Mouse (Mus musculus) hindbrain, embryonic 14.5 days (tissue): ENCODE data around the gene Tmem51. TPM values are rescaled to one million over a fixed set of nuclear protein-coding genes. Genes with fewer than 3 reads are reported as not detected.

Experiments used
- ATAC-seq: fragments of 200-750 bp; cut with Nextera tagmentation; 2 replicates; pipeline ENCODE4 v1.8.0; 2017; ENCODE audit warnings: moderate number of reproducible peaks, mild to moderate bottlenecking, moderate TSS enrichment, moderate library complexity; ENCODE audit not compliant: low FRiP score
- DNase-seq: peaks from one replicate; pipeline ENCODE4 v3.0.0-alpha.2; 2015; ENCODE audit warnings: low spot score
- H3K27ac ChIP-seq: fragments of 300-500 bp; sonication (generic); 2 replicates; pipeline ENCODE4 v1.5.1; 2014; ENCODE audit warnings: mild to moderate bottlenecking, moderate library complexity
- H3K27me3 ChIP-seq: fragments of 300-500 bp; sonication (generic); 2 replicates; pipeline ENCODE4 v1.6.1; 2014; ENCODE audit warnings: mild to moderate bottlenecking, low read length, mixed read lengths; ENCODE audit not compliant: control insufficient read depth, insufficient read depth
- H3K36me3 ChIP-seq: fragments of 300-500 bp; sonication (generic); replicated peaks from 2 replicates; pipeline ENCODE4 v1.6.1; 2014; ENCODE audit not compliant: control insufficient read depth, insufficient read depth
- H3K4me1 ChIP-seq: fragments of 300-500 bp; sonication (generic); replicated peaks from 2 replicates; pipeline ENCODE4 v1.6.1; 2014; ENCODE audit warnings: antibody characterized with exemption, low read length, mixed read lengths; ENCODE audit not compliant: control insufficient read depth, insufficient read depth
- H3K4me2 ChIP-seq: fragments of 300-500 bp; sonication (generic); replicated peaks from 2 replicates; pipeline ENCODE4 v1.6.1; 2014; ENCODE audit warnings: mild to moderate bottlenecking, moderate library complexity
- H3K4me3 ChIP-seq: fragments of 300-500 bp; sonication (generic); replicated peaks from 2 replicates; pipeline ENCODE4 v1.5.1; 2014; ENCODE audit warnings: mild to moderate bottlenecking, low read length
- H3K9ac ChIP-seq: fragments of 300-500 bp; sonication (generic); 2 replicates; pipeline ENCODE4 v1.6.1; 2014
- H3K9me3 ChIP-seq: fragments of 300-500 bp; sonication (generic); 2 replicates; pipeline ENCODE4 v1.6.1; 2016; ENCODE audit warnings: low read length; ENCODE audit not compliant: control insufficient read depth
- WGBS: fragments of 180-500 bp; shearing (Covaris S2); extraction: QIAGEN DNeasy Blood & Tissue Kit; methylation state at CpG from one replicate; pipeline ENCODE4 v1.1.7; 2014; 5-methylcytosine and 5-hydroxymethylcytosine counted together
- polyA plus RNA-seq: library from polyadenylated mRNA; unstranded; fragments of >200 nt; fragmentation: Nextera tagmentation; extraction: Ambion mirVana; gene quantifications from 2 replicates; pipeline ENCODE4 v1.2.1, GENCODE M21; 2014

Tmem51 gene
- polyA plus RNA-seq, 1 experiment from 2014 or later: 6.6 TPM

DNA sequence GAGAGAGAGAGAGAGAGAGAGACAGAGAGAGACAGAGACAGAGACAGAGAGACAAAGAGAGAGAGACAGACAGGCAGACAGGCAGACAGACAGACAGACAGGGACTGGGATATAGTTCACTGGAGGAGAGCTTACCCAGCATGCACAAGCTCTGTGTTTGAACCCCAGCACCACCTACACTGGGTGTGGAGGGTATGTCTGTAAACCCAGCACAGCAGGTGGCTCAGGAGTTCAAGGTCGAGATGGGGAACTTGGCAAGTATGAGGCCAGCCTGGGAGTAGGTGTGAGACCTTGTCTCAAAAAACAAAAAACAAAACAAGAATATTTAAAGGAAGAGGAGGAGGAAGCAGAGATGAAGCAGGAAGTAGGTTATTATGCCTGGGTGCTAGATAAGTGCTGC is 7.2 kb downstream of the Tmem51 start:
- 72% methylated on average over 1 of the region's 1 CpGs for WGBS
- DNase-seq (no peak), ATAC-seq (no peak)
- Histone ChIP-seq H3K36me3 (no peaks in the 10 kb centered on the region), H3K27me3 (peaks cover 9% of the 10 kb centered on the region; the same call in 1 of the 2 replicates), H3K9ac (no peak overlapping the region), H3K4me3 (no peak overlapping the region), H3K4me2 (no peak overlapping the region), H3K9me3 (no peaks in the 10 kb centered on the region), H3K4me1 (0 out of 2 replicates have a peak, but pooled peaks cover under 1% of the 10 kb centered on the region), H3K27ac (no peak overlapping the region)

DNA sequence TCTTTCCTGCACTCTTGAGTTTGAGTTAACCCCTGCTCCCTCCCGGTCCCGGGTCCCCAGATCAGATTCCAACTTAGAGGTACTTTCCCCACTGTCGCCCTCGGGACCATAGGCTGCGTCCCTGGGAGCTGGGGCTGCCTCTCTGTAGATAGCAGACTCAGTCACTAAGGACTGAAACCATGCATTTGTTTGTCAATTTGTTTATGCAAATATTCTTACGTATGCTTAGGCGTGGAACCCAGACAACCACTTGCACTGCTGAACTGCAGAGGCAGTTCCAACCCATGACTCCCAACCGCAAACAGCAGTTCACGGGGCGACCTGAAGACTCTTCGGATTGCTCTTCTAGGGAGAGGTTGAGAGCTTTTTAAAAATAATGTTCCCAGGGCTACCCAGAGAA is 8.2 kb downstream of the Tmem51 start:
- ATAC-seq (no peak), DNase-seq (no peak)
- Histone ChIP-seq H3K4me1 (peaks cover 4% of the 10 kb centered on the region; the same call in 1 of the 2 replicates), H3K4me2 (no peak overlapping the region), H3K27me3 (peaks cover 16% of the 10 kb centered on the region; the same call in 1 of the 2 replicates), H3K27ac (no peak overlapping the region), H3K9me3 (no peaks in the 10 kb centered on the region), H3K36me3 (no peaks in the 10 kb centered on the region), H3K9ac (no peak overlapping the region), H3K4me3 (no peak overlapping the region)
- WGBS: 86% methylated on average over 11 of the region's 11 CpGs

DNA sequence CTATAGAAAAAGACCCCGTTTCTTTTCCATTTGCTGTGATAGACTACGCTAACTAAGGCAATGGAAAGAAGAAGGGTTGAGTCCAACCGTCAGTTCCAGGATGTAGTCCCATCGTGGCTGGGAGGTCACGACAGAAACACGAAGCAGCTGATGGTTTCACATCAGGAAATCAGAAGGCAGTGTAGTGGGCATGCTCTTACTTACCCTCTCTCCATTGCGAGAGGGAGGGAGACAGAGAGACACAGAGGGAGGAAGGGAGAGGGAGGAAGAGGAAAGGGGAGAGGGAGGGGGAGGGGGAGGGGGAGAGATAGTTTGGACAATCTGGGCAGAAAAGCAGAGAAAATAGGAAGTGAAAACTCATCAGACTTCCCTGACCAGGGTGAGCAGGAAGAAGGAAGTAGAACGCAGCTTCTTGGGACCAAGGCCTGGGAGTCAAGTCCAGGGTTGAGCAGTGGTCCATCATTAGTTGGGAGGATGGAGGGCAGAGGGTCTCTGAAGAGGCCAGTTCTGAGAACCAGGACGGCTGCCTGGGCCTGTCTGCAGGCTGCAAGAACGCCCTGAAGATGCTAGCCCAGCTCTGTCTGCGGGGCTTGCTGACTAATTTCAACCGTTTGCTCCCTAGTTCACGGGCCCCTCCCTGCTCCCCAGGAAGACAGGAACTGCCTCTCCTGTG is 9.9 kb downstream of the Tmem51 start:
- H3K36me3 ChIP-seq: no peaks in the 10 kb centered on the region
- no peak overlapping the region for H3K27ac ChIP-seq
- H3K4me3 ChIP-seq: no peak overlapping the region
- WGBS: 62% methylated on average over 13 of the region's 13 CpGs
- H3K9ac ChIP-seq: no peak overlapping the region
- H3K4me2 ChIP-seq: no peak overlapping the region
- DNase-seq (no peak), ATAC-seq (no peak)
- H3K4me1 ChIP-seq: peaks cover 9% of the 10 kb centered on the region; the same call in 1 of the 2 replicates
- peaks cover 25% of the 10 kb centered on the region; the same call in 1 of the 2 replicates for H3K27me3 ChIP-seq
- H3K9me3 ChIP-seq: no peaks in the 10 kb centered on the region

DNA sequence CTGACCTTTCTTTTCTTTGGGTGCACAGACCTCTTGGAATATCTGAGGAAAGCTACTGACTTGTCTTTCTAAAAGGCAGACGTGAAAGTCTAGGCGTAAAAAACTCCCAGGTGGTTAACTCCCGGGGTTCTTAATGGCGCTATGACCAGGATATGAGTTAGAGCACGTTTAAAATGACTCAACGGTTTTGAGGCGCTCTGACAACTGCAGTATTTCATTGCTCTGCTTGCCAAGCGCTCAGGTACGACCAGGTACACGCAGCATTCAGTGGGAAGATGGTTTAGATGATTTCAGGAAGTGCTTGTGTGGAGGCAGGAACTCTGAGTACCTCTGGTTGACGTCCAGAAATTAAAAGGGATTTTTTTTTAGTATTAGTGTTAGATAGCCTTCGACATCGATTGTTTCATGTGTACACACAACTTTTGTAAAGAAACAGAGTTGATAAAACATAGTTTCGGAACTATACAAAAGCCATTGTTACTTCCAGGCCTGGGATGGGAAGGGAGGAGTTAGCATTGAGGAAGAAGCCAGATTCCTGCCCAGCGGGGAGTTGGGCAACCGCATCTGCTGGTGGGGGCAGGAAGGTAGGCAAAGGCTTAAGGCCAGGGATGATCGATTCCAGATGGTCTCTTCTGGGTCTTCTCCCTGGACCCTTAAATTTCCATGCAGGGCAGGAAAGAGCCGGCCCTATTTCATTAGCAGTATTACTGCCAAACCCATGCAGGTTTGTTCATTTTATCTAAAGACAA is 12.7 kb downstream of the Tmem51 start:
- ATAC-seq (no peak), DNase-seq (no peak)
- Histone ChIP-seq H3K9ac (no peak overlapping the region), H3K27me3 (peaks cover 25% of the 10 kb centered on the region; the same call in 1 of the 2 replicates), H3K4me1 (peaks cover 9% of the 10 kb centered on the region; the same call in 1 of the 2 replicates), H3K36me3 (no peaks in the 10 kb centered on the region), H3K27ac (no peak overlapping the region), H3K4me2 (no peak overlapping the region), H3K4me3 (no peak overlapping the region), H3K9me3 (no peaks in the 10 kb centered on the region)
- 13% methylated on average over 18 of the region's 18 CpGs for WGBS

DNA sequence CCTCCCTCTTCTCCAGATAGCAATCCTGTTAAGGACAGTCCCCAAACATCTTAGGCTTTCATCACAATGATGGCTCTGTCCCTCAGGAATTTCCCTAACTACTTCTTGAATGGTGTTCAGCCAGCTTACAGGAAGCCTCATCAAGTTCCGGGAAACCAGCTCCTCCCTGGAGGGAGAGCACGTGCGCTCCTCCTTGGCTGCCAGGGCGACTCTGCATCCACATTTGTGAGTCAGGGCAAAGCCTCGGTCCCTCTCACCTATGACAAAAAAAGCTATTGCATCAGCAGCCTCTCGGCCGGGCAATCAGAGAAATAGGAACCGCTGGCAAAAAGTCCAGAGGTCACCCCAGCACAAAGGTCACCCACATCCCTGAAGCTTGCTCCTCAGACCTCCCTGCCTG is 13.3 kb downstream of the Tmem51 start:
- no peak overlapping the region for H3K4me2 ChIP-seq
- no peak overlapping the region for H3K27ac ChIP-seq
- no peak overlapping the region for H3K4me3 ChIP-seq
- H3K4me1 ChIP-seq: peaks cover 9% of the 10 kb centered on the region; the same call in 1 of the 2 replicates
- H3K36me3 ChIP-seq: no peaks in the 10 kb centered on the region
- no peak overlapping the region for H3K9ac ChIP-seq
- ATAC-seq (no peak), DNase-seq (no peak)
- peaks cover 25% of the 10 kb centered on the region; the same call in 1 of the 2 replicates for H3K27me3 ChIP-seq
- WGBS: 10% methylated on average over 8 of the region's 8 CpGs
- H3K9me3 ChIP-seq: no peaks in the 10 kb centered on the region

DNA sequence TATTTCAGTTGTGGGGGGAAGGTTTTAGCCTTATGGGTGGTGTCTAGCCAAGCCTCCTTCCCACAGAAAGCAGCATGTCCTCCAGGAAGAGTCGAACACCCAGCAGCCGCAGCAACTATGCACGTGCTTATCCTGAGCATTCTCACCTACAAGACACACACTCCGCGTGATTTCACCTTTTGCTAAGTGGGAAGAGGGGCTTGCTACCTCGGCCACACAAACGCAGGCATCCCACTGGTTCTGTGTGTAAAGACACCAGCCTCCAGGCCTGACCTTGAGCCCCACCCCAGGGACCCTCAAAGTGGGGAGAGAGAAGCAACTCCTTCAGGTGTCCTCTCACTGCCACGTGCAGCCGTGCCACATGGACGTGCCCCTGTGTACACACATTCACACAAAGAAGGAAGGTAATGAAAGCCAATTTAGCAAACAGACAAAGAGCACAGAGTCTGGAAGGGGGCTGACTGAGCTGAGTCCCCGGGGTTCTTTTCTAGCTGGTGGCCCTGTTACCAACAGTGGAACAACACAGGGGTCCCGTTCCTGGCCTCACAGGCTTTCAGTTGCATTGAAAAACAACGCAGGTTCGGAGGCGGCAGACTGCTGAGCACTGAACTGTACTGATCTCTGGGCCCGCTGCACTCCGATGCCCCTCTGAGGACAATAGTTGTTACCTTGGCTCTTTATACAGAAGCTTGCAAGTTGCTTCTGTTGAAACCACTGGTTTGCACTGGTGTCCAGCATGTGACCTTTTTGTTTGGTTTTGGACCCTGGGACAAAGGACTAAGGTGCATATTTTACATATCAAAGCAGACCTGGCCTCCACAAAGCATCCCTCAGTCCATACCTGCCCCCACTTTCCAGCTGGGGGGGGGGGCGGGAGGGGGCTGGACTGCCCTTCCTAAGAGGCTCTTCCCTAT is 14.9 kb downstream of the Tmem51 start:
- Histone ChIP-seq H3K36me3 (no peaks in the 10 kb centered on the region), H3K4me1 (peaks cover 9% of the 10 kb centered on the region; the same call in 1 of the 2 replicates), H3K4me2 (no peak overlapping the region), H3K27me3 (peaks cover 25% of the 10 kb centered on the region; the same call in 1 of the 2 replicates), H3K9ac (no peak overlapping the region), H3K4me3 (no peak overlapping the region), H3K9me3 (no peaks in the 10 kb centered on the region), H3K27ac (no peak overlapping the region)
- no peak for DNase-seq
- WGBS: 22% methylated on average over 18 of the region's 18 CpGs
- ATAC-seq: no peak

DNA sequence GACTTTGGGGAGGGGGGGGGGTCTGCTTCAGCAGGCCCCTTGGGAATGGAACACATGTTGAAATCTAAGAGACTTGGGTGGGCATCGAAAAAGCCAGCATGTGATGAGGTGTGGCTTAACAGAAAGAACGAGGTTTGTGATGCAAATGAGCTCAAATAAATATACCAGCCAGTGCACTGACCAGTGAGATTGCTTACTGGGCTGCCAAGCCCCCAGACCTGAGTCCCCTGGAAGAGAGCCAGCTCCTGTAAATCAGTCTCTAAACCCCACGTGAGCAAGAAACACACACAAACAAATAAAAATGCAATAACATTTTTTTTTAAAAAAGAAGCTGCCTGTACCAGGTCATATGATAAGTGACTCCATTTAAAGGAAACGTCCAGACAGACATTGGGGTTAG is 17.5 kb downstream of the Tmem51 start:
- no peaks in the 10 kb centered on the region for H3K9me3 ChIP-seq
- WGBS: 34% methylated on average over 4 of the region's 4 CpGs
- ATAC-seq (no peak), DNase-seq (no peak)
- no peak overlapping the region; the same call in 1 of the 2 replicates for H3K27ac ChIP-seq
- no peaks in the 10 kb centered on the region for H3K36me3 ChIP-seq
- H3K4me1 ChIP-seq: peaks cover 5% of the 10 kb centered on the region; the same call in 1 of the 2 replicates
- no peak overlapping the region for H3K4me2 ChIP-seq
- H3K4me3 ChIP-seq: no peak overlapping the region
- H3K27me3 ChIP-seq: peaks cover 14% of the 10 kb centered on the region; the same call in 1 of the 2 replicates
- no peak overlapping the region for H3K9ac ChIP-seq

DNA sequence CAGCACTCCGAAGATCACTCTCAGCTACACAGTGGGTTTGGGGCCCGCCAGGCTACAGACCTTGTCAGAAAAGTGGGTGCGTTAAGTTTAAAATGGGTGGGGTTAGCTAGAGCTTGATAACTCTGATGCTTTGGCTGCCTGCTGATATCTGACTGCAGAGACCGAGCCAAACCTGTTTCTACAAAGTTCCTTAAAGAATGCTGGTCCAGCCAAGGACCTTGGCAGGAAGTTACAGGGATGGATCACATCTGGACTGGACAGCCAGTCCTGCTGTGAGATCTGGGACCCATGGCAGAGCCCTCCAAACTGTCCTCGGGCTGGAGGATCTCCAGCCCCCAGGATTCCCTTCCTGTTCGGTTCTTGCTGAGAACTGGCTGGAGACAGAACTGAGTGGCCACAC is 18.3 kb downstream of the Tmem51 start:
- Histone ChIP-seq H3K36me3 (no peaks in the 10 kb centered on the region), H3K27ac (no peak overlapping the region), H3K9me3 (no peaks in the 10 kb centered on the region), H3K4me2 (no peak overlapping the region), H3K9ac (no peak overlapping the region), H3K4me3 (no peak overlapping the region), H3K27me3 (0 out of 2 replicates have a peak, but pooled peaks cover 8% of the 10 kb centered on the region), H3K4me1 (peaks cover 7% of the 10 kb centered on the region; the same call in 1 of the 2 replicates)
- WGBS: 81% methylated on average over 6 of the region's 6 CpGs
- ATAC-seq (no peak), DNase-seq (no peak)
